Mouse (Mus musculus) left cerebral cortex, postnatal 4 days (tissue): ENCODE data around the gene Hnrnpab. TPM values are rescaled to one million over a fixed set of nuclear protein-coding genes. Genes with fewer than 3 reads are reported as not detected.

Experiments used
- DNase-seq: peaks from one replicate; pipeline ENCODE4 v3.0.0-alpha.2; 2022
- intact Hi-C: fragments of 180-260 bp; cut with DNase I; formaldehyde crosslinking; loops from one replicate; pipeline ENCODE4 v1.15.1; 2025
- total RNA-seq, 2 experiments: library from RNA; stranded (reverse); gene quantifications; 2 replicates each; pipeline ENCODE4 v1.2.3; 2021

Hnrnpab gene
- total RNA-seq: 100 to 1,000 TPM; 339 to 358 TPM

DNA sequence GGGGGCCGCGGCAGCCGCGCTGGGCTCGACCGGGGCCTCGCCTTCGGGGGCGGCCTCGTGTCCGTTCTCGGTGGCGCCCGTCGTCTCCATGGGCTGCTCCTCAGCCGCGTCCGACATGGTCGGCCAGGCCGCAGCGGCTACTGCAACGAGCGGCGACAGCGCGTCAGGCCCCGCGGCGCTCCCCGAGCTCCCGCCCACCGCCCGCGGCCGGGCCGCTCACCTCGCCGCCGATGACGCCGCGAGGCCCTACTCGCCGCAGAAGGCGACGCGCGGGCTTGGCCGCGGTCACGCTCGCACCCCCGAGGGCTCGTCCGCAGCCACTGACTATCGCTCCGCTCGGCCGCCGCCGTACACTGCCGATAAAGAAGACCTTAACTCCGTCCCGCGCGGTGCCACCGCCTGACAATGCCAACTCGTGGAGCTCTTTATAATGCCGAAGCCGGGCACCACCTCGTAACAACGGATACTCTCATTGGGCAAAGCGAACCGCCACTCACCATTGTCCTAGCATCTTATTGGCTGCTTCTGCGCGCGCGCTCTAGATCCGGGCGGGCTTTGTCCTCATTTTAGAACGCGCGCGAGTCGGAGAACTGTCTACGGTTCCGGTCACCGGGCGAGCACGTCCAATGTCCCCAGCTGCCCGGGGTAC is at the start of gene Hnrnpab:
Gene Hnrnpab (minus strand): TSS at position 401 of the 649 bp plus-strand sequence.
- peak; percentile 97 for DNase-seq
- intact Hi-C loops: no loop called here

DNA sequence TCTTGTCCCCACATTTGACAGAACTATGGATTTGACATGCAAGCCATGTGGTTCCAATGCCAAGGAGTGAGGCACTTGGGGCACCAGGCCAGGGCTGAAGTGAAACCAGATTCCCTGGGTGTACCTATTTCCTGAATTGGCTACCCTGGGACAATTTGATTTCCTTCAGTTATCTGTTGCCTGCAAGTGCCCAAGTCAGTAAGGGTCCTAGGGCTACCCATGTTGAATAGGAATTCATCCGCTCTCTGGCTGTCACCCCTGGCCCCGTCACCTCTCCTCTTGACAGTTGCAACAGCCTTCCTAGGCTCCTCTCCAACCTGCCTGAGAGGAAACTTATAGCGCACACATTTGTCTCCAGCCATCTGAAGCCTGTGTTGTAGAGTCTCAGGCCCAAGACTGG is 48.2 kb upstream of the Hnrnpab start:
- intact Hi-C loops: loop anchor here (5.0 kb wide), 1 partner anchor 32 kb away; the partner anchor contains the start of gene 0610009B22Rik
- no peak for DNase-seq

DNA sequence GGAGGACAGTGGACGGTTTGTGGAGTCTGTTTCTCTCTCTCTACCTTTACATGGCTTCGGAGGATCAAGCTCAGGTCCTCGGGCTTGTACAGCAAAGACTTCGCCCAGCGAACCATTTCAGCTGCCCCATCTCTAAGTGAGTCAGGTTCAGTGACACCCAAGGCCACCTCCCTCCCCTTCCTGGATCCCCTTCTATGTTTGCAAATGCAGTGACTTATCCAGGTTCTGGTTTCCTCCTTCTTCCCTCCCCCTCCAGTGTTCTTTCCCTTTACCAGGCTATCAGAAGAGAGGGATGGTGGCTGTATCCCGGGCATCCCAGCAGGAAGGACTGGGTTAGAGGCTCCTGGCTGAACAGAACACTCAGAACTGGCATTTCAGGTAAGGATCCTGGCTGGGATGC is 47.1 kb upstream of the Hnrnpab start:
- no peak for DNase-seq
- intact Hi-C loops: loop anchor here (5.0 kb wide), 1 partner anchor 34 kb away; the partner anchor contains the start of gene 0610009B22Rik

DNA sequence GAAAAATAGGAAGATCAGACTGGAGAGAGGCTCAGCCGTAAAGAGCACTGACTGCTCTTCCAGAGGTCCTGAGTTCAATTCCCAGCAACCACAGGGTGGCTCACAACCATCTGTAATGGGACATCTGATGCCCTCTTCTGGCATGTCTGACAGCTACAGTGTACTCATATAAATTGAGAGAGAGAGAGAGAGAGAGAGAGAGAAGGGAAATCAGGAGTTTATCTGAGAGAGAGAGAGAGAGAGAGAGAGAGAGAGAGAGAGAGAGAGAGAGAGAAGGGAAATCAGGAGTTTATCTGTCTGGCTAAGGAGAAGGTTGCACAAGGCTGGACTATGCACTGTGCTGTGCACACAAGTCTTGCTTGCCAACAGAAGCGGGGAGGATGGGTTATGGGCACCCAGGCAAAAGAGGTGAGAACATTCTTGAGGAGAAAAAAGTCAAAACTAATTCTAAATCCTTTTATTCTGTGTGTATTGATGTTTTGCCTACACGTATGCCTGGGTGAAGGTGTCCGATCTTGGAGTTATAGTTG is 46.3 kb upstream of the Hnrnpab start:
- intact Hi-C loops: loop anchor here (5.0 kb wide), 1 partner anchor 34 kb away; the partner anchor contains the start of gene 0610009B22Rik
- no peak for DNase-seq

DNA sequence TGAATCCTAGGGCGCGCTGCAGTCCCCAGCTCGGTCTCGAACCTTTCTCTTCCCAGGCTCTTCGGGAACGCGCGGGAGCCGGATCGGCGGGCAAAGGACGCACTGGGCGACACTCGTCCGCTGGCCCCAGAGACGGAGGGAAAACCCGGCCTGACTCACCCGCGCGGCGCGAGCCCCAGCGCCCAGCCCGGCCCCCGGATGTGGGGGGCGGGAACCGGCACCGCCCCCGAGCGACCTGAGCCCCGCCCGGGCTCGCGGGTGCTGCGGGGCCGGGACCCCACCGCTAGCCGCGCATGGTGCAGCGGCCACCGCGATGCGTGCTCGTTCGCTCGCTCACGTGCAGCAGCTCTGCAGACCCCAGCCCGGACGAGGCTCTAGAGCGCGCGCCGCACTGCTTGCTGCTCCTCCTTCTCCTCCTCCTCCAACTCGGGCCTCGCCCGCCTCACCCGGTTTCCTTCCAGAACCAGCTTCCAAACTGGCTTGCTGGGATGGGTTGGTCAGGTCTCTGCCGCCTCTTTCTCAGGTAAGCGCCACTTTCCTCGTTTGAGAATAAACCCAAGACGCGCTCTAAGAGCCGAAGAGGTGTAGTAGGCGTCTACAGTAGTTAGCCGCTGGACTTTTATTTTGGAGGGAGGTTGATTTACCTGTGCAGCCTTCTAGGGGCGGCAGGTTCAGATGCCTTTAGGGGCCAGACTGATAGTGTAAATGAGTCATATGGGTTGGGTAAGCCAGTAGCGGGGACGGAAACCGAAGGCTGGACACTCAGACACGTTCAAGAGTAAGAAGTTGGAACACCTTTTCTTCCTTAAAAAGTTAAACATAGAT is 44.3 kb upstream of the Hnrnpab start, which contains the start of the genes N4bp3 and D930048N14Rik:
Gene N4bp3 (minus strand): TSS at position 152 of the 825 bp plus-strand sequence.
Gene D930048N14Rik (plus strand): TSS at position 264 of the 825 bp plus-strand sequence.
- DNase-seq: peak; percentile 61
- intact Hi-C loops: loop anchor here (5.0 kb wide), 1 partner anchor 36 kb away; the partner anchor contains the start of gene 0610009B22Rik

DNA sequence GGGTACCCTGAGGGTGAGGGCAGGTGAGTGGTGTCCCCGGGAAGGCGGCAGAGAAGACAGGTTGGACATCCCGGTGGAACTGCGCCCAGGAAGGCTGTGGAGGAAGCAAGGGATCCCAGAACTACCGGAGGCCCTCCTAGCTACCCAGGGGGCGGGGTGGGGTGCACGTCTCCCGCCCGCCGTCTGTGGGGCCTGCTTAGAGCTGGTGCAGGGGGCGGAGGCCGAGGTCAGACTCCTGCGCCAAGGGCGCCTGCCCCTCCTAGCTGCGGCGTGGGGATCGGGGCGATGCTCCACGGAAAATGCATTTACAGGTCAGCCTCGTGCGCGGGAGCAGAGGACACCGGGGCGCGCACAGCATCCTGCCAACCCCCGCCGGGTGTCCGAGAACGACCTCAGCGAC is 43.6 kb upstream of the Hnrnpab start:
- intact Hi-C loops: loop anchor here (5.0 kb wide), 1 partner anchor 37 kb away; the partner anchor contains the start of gene 0610009B22Rik
- DNase-seq: no peak

DNA sequence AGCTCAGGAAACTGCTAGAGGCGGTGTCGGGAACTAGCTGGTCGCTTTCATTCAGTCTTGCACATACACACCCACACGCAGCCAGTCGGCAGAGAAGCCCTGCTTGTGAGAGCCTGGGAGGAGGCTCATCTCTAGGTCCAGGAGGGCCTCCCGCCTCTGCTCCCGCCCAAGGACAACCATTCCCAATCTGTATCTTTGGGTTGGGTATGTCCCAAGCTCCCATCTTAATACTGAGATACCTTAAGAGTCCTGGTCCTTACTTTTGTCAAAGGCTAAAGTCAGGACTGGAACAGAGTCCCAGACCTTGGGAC is 43.2 kb upstream of the Hnrnpab start:
- DNase-seq: no peak
- intact Hi-C loops: loop anchor here (5.0 kb wide), 1 partner anchor 37 kb away; the partner anchor contains the start of gene 0610009B22Rik

DNA sequence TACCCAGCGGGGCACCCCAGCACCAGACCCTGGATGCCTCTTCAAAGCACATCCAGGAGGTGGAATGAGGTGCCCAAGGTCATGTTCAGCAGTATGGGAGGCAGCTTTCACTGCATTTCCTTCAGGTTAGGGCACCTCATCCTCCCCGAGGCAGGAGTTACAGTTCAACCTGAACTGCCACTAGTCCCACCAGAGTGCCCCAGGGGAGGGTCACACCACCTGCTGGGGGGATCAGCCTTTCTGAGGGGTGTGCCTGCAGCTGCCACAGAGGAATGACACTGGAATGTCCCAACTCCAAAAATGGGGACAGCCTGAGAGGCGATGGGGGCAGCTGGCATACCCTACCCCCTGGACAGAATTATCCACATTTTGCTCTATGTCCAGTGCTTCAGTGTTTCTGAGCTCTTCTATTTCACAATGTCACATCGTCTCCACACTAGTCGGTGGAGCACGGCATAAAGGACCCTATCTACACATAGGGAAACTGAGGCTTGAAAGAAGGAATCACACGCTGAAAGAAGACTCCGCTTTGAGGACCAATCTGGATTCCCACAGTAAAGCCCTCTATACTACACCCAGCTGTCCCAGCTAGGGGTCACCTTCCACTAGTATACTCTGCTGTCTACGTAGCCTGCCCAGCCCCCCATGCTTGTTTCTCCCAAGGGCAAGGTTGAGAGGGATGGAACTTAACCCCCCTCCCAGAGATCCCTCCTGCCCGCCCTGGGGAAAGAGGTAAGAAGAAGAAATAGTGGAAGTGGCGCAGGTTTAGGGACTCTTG is 42.7 kb upstream of the Hnrnpab start:
- DNase-seq: no peak
- intact Hi-C loops: no loop called here

DNA sequence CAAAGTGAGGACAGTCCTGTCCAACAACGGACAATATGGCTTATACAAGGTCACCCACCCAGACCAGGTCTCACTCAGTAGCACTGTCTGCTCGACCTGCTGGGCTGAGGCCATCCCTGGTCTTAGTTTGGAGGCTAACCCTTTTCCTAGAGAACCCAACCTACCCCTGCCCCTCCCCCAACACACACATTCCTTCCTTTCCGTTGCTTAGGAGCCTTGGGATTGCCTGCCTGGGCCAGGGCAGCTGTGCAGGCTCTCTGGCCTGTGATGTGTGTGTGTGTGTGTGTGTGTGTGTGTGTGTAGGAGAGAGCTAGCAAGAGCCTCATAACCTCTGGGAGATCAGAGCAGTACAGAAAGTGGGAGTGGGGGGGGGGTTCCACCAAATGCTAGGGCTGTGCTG is 41.9 kb upstream of the Hnrnpab start:
- intact Hi-C loops: no loop called here
- peak; percentile 30 for DNase-seq

DNA sequence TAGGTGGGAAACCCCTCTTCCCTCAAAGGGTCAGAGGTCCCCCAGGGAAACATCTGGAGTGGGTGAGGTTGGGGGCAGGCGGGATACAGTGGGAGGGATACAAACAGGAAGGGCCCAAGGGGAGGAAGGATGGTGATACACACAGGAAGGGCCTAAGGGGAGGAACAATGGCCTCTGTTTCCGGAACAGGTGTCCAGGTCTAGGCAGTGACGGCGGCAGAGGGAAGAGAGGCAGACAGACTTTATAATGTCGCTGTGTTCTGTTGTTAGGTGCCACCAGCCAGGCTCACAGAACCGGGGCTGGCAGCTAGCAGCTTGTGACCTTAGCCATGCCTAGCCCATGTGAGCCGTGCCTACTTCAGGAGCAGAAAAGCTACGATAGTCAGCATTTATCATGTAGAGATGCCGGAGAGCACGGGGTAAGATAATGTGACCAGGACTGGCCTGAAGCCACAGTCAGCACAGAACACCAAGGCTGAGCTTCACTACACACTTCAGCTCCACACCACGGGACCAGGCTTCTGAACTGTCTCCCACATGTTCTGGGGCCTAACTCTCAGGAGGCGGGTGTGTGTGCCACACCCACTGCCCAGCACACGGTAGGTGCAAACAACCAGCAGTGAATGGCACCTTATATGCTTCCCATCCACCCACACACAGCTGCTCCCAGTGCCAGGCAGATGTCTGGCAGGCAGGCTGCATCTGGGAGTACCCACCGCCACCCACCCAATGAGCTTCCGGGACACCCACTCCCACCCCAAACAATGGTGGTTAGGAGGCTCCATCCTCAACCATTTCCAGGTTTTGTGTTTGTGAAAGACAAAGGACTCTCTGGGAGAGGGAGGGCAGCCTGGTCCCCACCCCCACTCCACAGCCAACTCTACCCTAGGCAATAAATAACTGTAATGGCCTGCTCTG is 40.4 kb upstream of the Hnrnpab start:
- no peak for DNase-seq
- intact Hi-C loops: no loop called here

DNA sequence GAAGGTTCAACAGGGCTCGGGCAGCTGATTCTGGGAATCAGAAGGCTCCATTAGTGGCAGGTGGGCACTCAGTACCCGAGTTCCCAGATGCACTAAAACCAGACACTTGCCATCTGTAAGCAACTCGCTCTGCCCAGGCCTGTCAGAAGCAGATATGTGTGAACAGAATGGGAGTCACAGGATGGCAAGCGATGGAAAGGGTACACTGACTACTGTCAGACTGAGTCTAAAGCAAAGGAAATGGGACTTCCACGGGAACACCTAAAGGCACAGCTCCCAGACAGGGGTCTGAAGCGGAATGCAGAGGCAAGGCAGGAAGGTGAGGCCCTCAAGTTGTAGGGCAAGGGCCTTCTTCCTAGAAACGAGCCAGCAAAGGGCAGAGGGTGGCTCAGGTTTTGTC is 39.6 kb upstream of the Hnrnpab start:
- peak; percentile 38 for DNase-seq
- intact Hi-C loops: no loop called here

DNA sequence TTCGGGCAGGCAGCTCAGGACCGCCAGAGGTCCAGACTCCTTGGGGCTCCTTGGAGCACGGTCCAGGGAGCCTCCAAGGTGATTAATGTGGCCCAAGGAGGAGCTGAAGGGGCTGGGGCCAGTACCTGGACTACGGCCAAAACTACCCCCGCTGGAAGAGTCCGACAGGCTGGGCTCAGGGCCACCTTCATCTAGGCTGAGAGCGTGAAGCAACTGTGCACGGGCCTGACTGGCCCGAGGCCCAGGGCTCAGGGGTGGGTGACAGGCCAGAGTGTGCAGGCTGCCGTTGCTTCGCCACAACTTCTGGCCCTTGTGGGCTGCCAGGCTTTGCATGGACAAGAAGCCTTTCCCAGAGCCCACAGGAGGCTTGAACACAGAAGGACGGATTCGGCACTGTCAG is 38.6 kb upstream of the Hnrnpab start:
- intact Hi-C loops: no loop called here
- DNase-seq: peak; percentile 90

DNA sequence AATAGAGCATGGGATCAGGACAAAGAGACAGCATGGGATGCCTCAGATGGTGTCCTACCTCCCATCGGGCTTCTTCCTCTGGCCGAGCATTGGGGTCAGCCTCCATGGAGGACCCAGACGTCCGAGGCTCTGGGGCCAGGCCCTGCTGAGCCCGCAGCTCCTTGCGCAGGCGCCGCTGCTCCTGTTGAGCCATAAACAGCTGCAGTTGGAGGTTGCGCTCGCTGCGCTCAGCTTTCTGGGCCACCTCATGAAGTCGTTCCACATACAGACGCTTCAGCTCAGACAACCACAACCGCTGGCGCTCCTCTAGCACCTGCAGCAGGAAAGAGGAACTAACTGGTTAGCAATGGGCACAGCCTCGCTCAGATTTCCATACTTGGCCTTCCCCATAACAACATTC is 37.6 kb upstream of the Hnrnpab start:
- intact Hi-C loops: no loop called here
- DNase-seq: peak; percentile 24

DNA sequence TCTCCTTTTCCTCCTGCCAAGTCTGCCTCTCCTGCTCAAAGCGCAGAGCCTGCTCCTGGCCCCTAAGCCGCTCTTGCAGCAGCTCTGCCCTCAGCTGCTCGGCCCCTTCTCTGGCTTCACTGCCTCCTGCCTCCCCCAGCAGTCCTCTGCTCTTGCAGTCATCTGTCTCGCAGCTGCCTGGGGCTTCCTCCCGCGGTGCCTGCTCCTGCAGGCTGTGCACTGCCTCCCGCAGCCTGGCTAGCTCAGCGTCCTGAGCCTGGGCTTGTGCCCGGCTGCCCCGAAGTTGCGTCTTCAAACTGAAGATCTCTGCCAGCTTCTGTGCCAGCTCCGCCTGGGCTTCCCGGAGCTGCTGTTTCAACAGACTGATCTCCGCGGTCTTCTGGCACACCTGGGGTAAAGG is 37.1 kb upstream of the Hnrnpab start:
- DNase-seq: peak; percentile 89

DNA sequence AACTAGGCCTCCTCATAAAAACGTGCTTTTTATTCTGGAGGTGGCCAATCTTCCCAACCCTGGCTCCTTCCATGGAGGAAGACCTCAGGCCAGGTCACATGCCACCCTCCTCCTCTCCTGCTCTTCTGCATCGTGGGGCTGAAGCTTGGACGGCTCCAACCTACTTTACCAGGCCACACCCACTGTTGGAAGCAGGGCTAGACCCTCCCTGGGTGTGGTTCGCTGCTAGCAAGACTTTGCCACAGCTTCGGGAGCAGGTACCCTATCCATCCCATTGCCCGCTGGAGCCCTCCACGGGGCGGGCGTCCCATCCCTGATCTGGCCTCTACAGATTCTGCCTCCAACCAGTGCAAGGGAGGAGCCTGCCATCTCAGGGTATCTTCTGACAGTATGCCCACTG is 36.6 kb upstream of the Hnrnpab start:
- intact Hi-C loops: no loop called here
- DNase-seq: no peak

More for the DNA sequence above, 37.1 kb upstream of the Hnrnpab start:
- intact Hi-C loops: no loop called here

DNA sequence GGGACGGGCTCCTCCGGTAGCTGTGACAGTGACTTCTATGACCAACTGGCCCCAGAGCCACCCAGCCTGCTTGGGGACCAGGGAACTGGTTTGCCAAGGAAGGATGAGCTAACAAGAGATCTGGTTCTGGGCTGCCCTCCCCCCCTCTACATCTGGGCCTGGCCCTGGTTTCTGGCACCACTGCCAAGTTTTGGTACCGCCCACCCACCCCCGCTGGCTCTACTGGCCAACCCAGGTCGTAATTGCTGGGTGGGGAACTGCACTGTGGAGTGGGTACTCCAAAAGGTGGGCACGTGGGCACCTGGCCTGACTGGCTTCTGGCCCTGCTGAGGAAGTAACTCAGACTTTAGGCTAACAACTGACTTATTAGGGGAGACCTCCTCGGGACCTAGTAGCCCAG is 34.1 kb upstream of the Hnrnpab start:
- intact Hi-C loops: no loop called here
- DNase-seq: peak; percentile 58

DNA sequence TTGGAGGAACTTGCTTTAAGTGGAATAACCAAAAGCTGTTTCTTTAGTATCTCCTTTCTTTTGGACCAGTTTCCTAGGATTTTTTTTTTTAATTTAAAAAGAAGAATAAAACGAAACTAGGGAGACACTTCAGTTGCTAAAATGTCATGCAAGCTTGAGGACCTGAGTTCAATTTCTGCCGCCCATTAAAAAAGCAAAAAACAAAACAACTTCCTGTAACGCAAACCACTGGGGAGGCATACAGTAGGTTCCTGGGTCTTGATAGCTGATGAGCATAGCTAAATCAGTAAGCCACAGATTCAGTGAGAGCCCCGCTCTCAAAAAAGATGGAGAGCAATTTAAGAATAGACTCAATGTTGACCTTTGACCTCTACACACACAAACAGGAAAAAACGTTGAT is 31.9 kb upstream of the Hnrnpab start:
- no peak for DNase-seq
- intact Hi-C loops: no loop called here

DNA sequence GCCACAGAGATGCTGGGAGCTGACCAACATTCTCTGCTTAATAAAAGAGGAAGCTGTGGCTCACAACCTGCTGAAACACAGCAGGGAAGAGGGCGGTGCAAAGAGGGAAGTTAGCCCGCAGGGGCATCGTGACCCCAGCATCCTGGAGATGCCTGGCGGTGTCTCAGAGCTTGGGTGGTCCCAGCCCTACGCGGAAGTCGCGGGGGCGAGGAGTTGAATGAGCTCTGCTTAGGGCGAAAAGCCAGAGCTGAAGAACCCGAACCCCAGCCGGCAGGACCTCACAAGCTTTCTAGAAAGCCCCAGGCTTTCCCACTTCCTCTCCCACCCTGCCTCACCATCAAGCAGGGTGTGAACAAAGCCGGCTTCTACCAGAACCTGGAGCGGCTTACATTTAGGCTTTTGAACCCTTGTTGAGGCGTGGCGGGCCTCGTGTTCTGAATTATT is 31.3 kb upstream of the Hnrnpab start:
- peak; percentile 48 for DNase-seq
- intact Hi-C loops: no loop called here

DNA sequence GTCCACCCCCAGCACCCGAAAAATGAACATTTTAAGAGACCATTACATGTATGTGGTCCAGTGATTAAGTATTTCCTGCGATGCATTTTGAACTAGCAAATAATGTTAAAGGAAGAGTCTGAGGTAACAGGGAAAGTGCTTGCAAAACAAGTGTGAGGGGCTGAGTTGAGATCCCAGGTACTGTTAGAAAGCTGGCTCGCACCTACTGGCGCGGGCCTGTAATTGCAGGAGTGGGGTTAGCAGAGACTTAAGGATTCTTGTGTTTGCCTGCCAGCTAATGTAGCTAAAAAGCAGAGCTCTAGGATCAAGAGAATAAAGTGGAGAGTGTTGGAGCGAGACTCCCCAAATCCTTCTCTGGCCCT is 29.7 kb upstream of the Hnrnpab start:
- peak; percentile 54 for DNase-seq
- intact Hi-C loops: no loop called here
